Mouse (Mus musculus) splenic B cell, adult 2 months (primary cell): ENCODE measurements at regions not wholly inside any gene's neighbourhood (a gene's known extent, or its start where the extent isn't known, plus 50 kb on each side); places are given as distances from the start of the nearest gene placed in this dataset.
A peak's percentile ranks its signal among the peaks of the same experiment; 100 is the strongest.

ENCODE experiments used
- DNase-seq: peaks from one replicate; pipeline ENCODE4 v3.0.0-alpha.2; 2011; ENCODE audit warnings: low read depth, low spot score
- H3K27me3 ChIP-seq: 2 replicates; pipeline ENCODE4 v1.6.1; 2012; ENCODE audit warnings: mild to moderate bottlenecking, low read length, moderate library complexity, mixed read lengths; ENCODE audit not compliant: control insufficient read depth, poor library complexity, insufficient read depth, severe bottlenecking
- H3K36me3 ChIP-seq: 2 replicates; pipeline ENCODE4 v1.6.1; 2012; ENCODE audit warnings: mild to moderate bottlenecking, low read length, moderate library complexity, mixed read lengths; ENCODE audit not compliant: control insufficient read depth, poor library complexity, insufficient read depth, severe bottlenecking

DNA sequence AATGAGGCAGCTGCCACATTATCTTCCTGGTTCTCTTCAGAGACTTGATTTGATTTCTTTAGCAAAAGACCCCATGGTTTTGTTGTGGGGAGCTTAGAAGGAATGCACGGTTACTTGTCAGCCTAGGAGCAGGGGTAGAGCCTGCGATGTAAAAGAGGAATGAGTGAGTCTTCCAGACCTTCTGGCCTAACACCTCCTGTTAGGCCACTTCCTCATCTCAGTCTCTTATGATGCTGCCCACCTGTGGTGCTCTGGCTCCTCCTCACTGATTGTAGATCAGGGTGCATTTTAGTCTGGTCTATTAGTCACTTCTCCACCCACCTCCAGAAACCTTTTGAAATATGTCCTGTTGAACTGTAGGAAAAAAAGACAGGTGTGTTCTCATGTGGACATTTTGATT lies 113.3 kb upstream of the Prdm1 start:
- Histone ChIP-seq H3K36me3 (no peaks in the 10 kb centered on the region), H3K27me3 (no peaks in the 10 kb centered on the region)
- DNase-seq = peak; percentile 59

DNA sequence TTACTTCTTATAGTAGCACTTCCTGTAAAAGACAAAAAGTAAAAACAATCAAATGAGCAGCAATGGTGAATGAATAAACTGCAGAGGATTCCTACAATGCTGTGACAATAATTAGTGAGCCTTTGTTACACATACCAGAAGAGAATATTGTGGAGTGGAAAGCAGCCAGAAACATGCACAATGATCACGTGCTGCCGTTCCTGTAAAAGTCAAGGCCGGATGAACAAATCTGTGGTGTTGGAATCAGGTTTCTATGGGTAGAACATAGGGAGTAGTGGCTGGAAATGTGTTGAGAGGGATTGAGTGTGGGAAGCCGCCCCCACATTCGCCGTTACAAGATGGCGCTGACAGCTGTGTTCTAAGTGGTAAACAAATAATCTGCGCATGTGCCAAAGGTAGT lies 112.3 kb upstream of the Prdm1 start:
- no peaks in the 10 kb centered on the region for H3K27me3 ChIP-seq
- DNase-seq = no peak
- H3K36me3 ChIP-seq = no peaks in the 10 kb centered on the region

DNA sequence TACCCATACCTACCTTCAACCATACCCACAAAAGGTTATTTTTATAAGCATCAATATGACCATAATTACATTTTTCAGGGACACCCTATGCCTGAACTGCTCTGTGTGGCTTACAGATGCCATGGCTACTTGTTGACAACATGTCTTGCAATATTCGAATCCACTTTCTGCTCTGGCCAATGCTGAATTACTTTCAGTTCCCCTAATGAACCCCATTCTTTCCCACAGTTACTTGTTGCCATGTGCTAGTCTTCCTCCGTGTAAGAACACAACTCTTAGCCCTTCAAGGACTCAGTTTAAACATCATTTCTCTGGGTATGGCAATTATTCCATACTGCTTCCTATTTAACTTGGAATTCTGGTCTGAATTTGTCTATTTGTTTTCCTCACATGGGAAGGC lies 110.4 kb upstream of the Prdm1 start:
- Histone ChIP-seq H3K27me3 (no peaks in the 10 kb centered on the region), H3K36me3 (no peaks in the 10 kb centered on the region)
- DNase-seq = peak; percentile 71

DNA sequence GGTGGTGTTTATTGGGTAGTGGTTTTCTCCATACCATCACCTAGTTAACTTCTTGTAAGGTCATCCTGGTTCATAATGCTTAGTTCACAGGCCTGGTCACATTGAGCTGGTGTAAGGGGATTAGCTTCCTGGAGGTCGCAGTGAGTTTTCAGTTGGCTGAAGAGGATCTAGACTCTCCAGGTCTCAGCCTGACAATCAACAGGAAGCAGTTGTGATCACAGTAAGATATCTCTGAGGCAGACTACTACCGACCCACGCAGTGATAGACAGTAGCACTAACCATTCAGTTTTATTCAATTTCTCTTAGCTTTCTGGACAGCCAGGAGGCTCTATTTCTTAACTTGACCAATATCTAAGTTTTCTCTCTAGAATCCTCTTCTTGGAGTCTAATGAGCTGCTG lies 108.5 kb upstream of the Prdm1 start:
- peak; percentile 17 for DNase-seq
- Histone ChIP-seq H3K36me3 (no peaks in the 10 kb centered on the region), H3K27me3 (no peaks in the 10 kb centered on the region)

DNA sequence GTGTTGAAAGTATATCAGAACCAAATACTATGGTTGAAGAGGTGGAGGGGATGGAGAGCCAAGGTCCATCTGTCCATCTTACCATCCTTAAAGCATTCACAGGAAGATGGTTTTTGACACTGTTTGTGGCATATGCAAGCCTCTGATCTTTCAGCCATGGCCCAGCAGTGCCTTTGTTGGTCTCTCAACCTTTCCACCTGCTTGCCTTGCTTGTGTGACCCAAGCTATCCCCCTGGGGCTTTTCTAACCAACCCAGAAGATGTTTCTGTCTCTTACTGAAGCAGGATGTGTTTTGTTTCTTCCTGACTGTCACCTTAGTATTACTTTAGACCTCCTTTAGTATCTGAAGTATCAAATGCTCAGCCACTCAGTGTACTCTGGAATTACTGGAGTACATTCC lies 107.8 kb upstream of the Prdm1 start:
- H3K27me3 ChIP-seq = no peaks in the 10 kb centered on the region
- peak; percentile 71 for DNase-seq

DNA sequence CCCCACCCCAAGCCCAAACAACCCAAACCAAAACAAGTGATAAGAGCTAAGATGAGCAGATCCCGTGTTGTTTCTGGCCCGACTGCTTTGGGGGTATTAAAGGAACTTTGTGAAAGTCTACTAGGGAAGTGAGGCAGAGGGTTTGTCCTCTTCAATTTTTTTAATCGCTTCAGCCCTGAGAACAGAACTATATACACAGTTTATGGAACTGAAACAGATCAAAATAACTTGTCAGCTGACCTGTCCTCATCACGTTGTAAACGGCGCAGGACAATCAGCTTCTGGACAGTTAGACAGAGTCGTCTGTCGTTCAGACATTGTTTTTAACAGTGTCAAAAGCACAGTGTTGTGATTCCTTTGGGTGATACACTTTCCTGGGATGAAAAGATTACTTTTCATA lies 103.3 kb upstream of the Prdm1 start:
- peak; percentile 71 for DNase-seq
- Histone ChIP-seq H3K27me3 (no peaks in the 10 kb centered on the region), H3K36me3 (no peaks in the 10 kb centered on the region)

More for the DNA sequence above, 107.8 kb upstream of the Prdm1 start:
- no peaks in the 10 kb centered on the region for H3K36me3 ChIP-seq

DNA sequence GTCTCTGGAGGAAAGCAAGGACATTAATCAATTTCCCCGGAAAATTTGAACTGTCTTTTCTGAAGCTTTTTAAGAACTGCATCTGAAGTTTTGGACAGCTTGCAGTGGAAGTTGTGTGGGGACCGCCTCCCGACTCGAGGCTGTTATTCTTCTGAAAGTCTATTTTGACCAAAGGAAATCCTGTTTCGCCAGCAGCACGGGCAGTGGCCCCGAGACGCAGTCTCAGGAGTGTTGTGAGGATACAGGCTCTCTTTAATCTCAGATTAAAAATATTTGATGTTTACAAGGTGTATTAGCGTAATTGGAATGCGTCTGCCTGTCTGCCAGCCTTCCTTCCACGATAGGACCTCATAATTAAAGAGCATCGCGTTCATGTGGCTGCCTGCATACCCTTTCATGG lies 102.2 kb upstream of the Prdm1 start:
- H3K27me3 ChIP-seq = no peaks in the 10 kb centered on the region
- peak; percentile 19 for DNase-seq

DNA sequence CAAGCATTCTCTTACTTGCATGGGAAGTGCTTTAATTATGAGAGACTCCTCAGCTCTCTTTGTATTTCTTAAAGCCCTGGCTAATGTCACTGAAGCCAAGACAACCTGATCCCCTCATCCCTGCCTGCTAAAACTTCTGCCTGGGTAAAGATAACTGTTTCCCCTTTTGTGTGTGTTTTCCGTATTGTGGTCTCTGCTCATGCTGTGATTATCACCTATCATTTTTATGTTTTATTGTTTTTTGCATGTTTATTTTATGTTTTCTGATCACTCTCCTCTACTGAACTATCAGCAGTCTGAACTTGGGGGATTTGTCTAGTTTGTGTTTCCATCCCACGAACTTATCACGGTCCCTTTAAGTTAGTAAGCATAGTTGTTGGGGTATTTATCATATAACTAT lies 100.1 kb upstream of the Prdm1 start:
- Histone ChIP-seq H3K27me3 (no peaks in the 10 kb centered on the region), H3K36me3 (no peaks in the 10 kb centered on the region)
- DNase-seq = no peak

More for the DNA sequence above, 102.2 kb upstream of the Prdm1 start:
- no peaks in the 10 kb centered on the region for H3K36me3 ChIP-seq

DNA sequence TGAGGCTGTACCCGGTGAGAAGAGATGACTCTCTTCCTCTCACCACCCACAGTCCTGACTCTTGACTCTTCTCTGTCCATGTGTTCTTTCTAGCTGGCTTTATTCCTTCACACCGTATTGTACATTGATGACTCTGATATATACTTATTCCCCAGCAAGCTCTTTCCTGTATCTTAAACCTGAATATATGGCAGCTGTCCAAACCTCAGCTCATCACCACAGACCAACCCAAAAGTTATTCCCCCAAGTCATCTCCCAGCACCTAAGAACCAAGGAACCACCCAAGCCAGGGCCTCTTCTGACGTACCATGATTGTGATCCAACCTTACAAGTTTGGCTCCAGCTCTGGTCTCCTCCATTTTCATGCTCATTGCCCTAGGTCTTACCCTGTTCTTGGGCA lies 99.1 kb upstream of the Prdm1 start:
- Histone ChIP-seq H3K27me3 (no peaks in the 10 kb centered on the region), H3K36me3 (no peaks in the 10 kb centered on the region)
- no peak for DNase-seq

DNA sequence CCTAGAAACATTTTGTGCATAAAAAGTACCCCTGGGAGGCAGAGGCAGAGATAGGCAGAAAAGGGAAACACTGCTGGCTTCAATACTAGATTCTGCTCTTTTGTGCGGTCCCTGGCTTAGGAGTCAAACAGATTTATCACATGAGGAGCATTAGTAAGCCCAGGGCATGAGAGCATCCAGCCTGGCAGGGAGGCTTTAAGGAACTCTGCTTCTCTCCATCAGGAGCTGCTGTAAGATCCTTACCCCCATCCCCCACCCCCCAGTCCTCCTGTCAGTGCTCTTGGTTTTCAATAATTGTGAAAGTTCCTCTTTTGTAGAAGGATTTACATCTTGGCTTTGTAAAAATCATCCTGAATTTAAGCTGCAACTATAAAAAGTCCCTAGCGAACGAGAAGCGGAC lies 97.2 kb upstream of the Prdm1 start:
- no peaks in the 10 kb centered on the region for H3K36me3 ChIP-seq
- DNase-seq = no peak
- H3K27me3 ChIP-seq = no peaks in the 10 kb centered on the region

DNA sequence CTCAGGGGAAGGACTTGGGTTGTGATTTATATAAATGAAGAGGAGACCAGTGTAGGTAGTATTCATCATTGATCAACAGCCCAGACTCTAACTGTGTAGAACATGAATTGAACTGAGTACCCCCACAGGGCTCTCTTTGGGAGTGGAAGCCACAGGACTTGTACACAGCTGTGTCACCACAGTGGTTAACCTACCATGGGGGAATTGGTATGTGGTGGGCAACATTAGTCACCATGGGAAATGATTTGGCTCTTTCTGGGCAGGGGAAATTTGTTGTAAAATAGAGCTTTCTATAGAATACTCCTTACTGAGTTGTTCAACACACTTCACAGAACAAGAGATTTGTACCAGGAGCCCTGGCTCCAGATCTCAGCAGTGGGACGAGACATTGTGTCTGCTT lies 87.3 kb upstream of the Prdm1 start:
- Histone ChIP-seq H3K36me3 (no peaks in the 10 kb centered on the region), H3K27me3 (no peaks in the 10 kb centered on the region)
- DNase-seq = no peak

DNA sequence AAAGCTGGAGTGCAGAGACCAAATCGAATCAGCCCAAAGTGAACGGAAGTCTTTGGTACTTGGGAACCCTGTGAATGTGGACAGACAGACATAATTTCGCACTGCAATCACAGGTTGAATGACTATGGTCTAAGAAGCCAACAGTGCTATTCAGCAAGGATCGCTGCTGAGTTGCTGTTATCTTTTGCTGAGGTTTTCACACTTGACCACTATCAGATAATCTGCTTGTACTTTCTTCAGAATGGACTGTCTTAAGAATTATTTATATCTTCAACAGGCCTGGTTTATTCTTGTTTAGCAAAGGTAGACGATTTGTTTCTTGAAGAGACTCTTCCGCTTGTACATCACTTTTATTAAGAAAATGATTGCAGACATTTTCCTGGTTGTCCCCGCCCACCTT lies 84.3 kb upstream of the Prdm1 start:
- no peaks in the 10 kb centered on the region for H3K36me3 ChIP-seq
- no peak for DNase-seq
- no peaks in the 10 kb centered on the region for H3K27me3 ChIP-seq

DNA sequence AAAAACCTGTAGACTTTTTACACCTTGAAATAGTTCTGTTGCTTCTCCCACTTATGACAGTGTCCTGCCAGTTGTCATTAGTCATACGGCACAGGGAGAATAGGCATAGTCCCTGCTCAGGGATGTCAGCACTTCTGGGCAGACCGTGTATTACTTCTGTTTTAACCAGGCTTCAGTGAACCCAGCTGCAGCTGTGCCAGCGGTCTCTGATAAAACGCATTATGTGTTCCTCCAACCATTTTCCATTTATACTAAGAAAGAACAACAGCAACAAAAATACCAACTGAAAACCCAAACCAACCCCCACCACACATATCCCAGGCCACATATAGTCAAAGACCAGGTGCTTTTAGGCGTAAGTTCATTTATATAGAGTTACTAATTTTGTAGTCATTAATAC lies 83.1 kb upstream of the Prdm1 start:
- H3K36me3 ChIP-seq = no peaks in the 10 kb centered on the region
- peak; percentile 29 for DNase-seq
- no peaks in the 10 kb centered on the region for H3K27me3 ChIP-seq

DNA sequence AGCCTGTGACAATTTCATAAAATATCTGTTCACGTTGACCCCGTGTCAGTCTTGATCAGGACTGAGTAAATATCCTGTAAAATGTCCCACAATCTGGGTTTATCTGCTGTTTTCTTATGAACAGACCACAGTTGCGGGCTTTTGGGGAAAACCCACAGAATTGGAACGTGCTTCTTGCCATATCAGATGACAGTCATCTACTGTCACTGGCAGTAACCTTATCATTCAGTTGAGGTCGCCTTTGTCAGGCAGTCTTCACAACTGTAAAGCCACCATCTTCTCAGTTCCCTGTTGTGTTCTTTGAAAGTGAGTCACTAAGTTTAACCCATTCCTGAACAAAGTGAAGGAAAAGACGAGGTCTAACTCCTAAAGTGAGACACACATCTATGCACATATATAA lies 80.9 kb upstream of the Prdm1 start:
- H3K36me3 ChIP-seq = no peaks in the 10 kb centered on the region
- peak; percentile 33 for DNase-seq
- H3K27me3 ChIP-seq = no peaks in the 10 kb centered on the region

DNA sequence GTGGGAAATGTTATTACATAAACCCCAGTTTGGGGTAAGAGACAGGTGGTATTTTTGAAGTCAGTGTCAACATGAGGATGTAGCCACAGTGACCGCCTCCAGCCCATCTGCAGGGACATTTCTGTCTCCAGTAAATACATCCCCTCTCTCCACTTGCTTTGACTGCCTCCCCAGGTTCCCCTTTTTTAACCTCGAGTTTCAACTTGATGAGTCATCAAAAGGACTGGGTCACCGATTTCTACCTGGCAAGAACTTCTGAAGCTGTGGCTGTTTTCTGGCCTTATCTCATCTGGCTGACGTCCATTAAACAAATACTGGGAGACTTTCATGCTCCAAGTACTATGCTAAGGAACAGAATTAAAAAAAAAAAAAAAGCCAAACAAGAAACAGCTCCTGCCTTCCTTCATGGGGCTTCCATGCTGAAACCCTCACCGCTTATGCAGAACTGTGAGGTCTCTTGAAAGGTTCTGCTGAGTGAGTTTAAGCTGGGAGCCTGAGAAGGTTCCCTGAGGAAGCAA lies 79.1 kb upstream of the Prdm1 start:
- peak; percentile 75 for DNase-seq
- Histone ChIP-seq H3K27me3 (no peaks in the 10 kb centered on the region), H3K36me3 (no peaks in the 10 kb centered on the region)

DNA sequence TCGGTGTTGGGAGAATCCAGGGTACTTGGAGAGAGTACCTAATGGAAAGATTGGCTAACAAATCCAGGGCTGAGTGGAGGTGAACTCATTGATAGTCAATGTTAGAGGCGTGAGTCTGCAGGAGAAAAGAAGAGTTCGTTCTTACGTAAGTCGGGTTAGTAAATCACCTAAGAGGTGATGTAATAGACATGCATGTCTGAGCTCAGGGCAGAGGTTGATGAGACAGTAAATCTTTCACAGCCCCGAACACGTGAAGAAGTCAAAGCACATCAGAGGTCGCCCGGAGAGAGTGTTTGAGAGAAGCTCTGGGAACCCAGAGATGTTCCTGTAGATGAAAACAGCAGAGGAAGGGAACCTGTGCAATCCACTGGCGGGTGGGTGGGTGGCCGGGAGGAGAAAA lies 76.2 kb upstream of the Prdm1 start:
- no peaks in the 10 kb centered on the region for H3K36me3 ChIP-seq
- no peaks in the 10 kb centered on the region for H3K27me3 ChIP-seq
- DNase-seq = no peak
